Mouse (Mus musculus): Measurements from ENCODE around the gene Gm853. TPM values are rescaled to one million over a fixed set of nuclear protein-coding genes. Genes with fewer than 3 reads are reported as not detected.

The Gm853 gene
- polyA plus RNA-seq, 1 experiment from 2014 or later = not detected

Other genes starting within 250 kb of the Gm853 start
- 15.9 and 16.9 TPM in 2 replicates for gene Adgrb2, start 237.5 kb downstream of the Gm853 start, polyA plus RNA-seq (2014; fragmentation: Nextera tagmentation; extraction: Ambion mirVana)
- gene Col16a1, start 174.6 kb downstream of the Gm853 start, polyA plus RNA-seq (2014; fragmentation: Nextera tagmentation; extraction: Ambion mirVana) = 4.3 and 4.4 TPM in 2 replicates
- 68.8 and 71.6 TPM in 2 replicates for gene Pef1, start 119.8 kb downstream of the Gm853 start, polyA plus RNA-seq (2014; fragmentation: Nextera tagmentation; extraction: Ambion mirVana)
- gene Hcrtr1, start 83.0 kb downstream of the Gm853 start, polyA plus RNA-seq (2014; fragmentation: Nextera tagmentation; extraction: Ambion mirVana) = 1.6 TPM in 2 replicates
- 1.2 and 1.7 TPM in 2 replicates for gene Tinagl1, start 47.3 kb downstream of the Gm853 start, polyA plus RNA-seq (2014; fragmentation: Nextera tagmentation; extraction: Ambion mirVana)
- gene Serinc2, start 56.8 kb upstream of the Gm853 start, polyA plus RNA-seq (2014; fragmentation: Nextera tagmentation; extraction: Ambion mirVana) = 49.2 and 52.1 TPM in 2 replicates
- 170 and 260 TPM in 2 replicates for gene Fabp3, start 86.2 kb upstream of the Gm853 start, polyA plus RNA-seq (2014; fragmentation: Nextera tagmentation; extraction: Ambion mirVana)
- 0.65 TPM in 1 of 2 replicates, not detected in the other for gene Gm10570, start 86.3 kb upstream of the Gm853 start, polyA plus RNA-seq (2014; fragmentation: Nextera tagmentation; extraction: Ambion mirVana)
- gene Zcchc17, start 137.5 kb upstream of the Gm853 start, polyA plus RNA-seq (2014; fragmentation: Nextera tagmentation; extraction: Ambion mirVana) = 98.7 and 101 TPM in 2 replicates
- gene Snrnp40, start 137.7 kb upstream of the Gm853 start, polyA plus RNA-seq (2014; fragmentation: Nextera tagmentation; extraction: Ambion mirVana) = 98.8 and 113 TPM in 2 replicates

Measured in midbrain, embryonic 14.5 days (tissue).